Mouse (Mus musculus) midbrain, embryonic 13.5 days (tissue): ENCODE data around the gene Ermap. TPM values are rescaled to one million over a fixed set of nuclear protein-coding genes. Genes with fewer than 3 reads are reported as not detected.

Experiments used
- ATAC-seq: fragments of 200-750 bp; cut with Nextera tagmentation; 2 replicates; pipeline ENCODE4 v1.8.0; 2017; ENCODE audit warnings: mild to moderate bottlenecking, moderate TSS enrichment, moderate library complexity
- H3K27ac ChIP-seq: fragments of 300-500 bp; sonication (generic); 2 replicates; pipeline ENCODE4 v1.5.1; 2015; ENCODE audit warnings: inconsistent platforms, mild to moderate bottlenecking, moderate library complexity
- H3K27me3 ChIP-seq: fragments of 300-500 bp; sonication (generic); 2 replicates; pipeline ENCODE4 v1.6.1; 2015; ENCODE audit warnings: mild to moderate bottlenecking, inconsistent platforms
- H3K36me3 ChIP-seq: fragments of 300-500 bp; sonication (generic); 2 replicates; pipeline ENCODE4 v1.6.1; 2015; ENCODE audit warnings: mild to moderate bottlenecking, inconsistent platforms
- H3K4me1 ChIP-seq: fragments of 300-500 bp; sonication (generic); replicated peaks from 2 replicates; pipeline ENCODE4 v1.6.1; 2015; ENCODE audit warnings: inconsistent platforms
- H3K4me2 ChIP-seq: fragments of 300-500 bp; sonication (generic); replicated peaks from 2 replicates; pipeline ENCODE4 v1.6.1; 2015; ENCODE audit warnings: moderate library complexity, mild to moderate bottlenecking, inconsistent platforms
- H3K4me3 ChIP-seq: fragments of 300-500 bp; sonication (generic); replicated peaks from 2 replicates; pipeline ENCODE4 v1.5.1; 2015; ENCODE audit warnings: mild to moderate bottlenecking, inconsistent platforms
- H3K9ac ChIP-seq: fragments of 300-500 bp; sonication (generic); replicated peaks from 2 replicates; pipeline ENCODE4 v1.6.1; 2015; ENCODE audit warnings: mild to moderate bottlenecking, inconsistent platforms
- H3K9me3 ChIP-seq: fragments of 300-500 bp; sonication (generic); 2 replicates; pipeline ENCODE4 v1.6.1; 2016; ENCODE audit warnings: mild to moderate bottlenecking, inconsistent platforms
- WGBS: fragments of 180-500 bp; shearing (Covaris S2); methylation state at CpG from one replicate; pipeline ENCODE4 v1.1.7; 2015; 5-methylcytosine and 5-hydroxymethylcytosine counted together
- polyA plus RNA-seq: library from polyadenylated mRNA; unstranded; fragments of >200 nt; fragmentation: Nextera tagmentation; extraction: Ambion mirVana; gene quantifications from 2 replicates; pipeline ENCODE4 v1.2.1, GENCODE M21; 2015

Gene Ermap
- 1.5 and 1.7 TPM in 2 replicates for polyA plus RNA-seq

DNA sequence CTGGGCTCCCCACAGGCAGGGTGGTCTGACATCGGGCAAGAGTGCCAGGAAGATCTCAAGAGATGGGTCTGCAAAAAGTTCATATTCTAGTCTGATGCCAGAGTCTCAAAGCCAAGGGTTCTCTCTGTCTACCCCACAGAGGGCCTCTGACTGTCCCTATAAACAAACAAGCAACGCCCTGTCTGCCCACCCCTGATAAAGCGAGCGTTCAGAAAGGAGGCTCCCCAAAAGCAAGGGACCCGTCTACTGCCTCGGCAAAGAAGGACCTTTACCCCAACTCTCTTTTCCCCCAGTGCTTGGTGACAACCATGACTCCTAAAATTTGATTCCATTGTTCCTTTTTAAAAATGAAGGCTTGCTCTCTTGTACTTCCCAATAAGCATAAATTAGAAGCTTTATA is at the start of gene Ermap:
Gene Ermap, minus strand, starts transcription at position 148 of the 400 bp plus-strand sequence.
- H3K4me2 ChIP-seq, result no peak within 1 kb of the TSS
- no peak within 1 kb of the TSS for H3K27ac ChIP-seq
- H3K36me3 ChIP-seq, result no peaks in the 10 kb centered on the region
- H3K9me3 ChIP-seq, result no peaks in the 10 kb centered on the region
- H3K4me3 ChIP-seq, result no peak within 1 kb of the TSS
- 68% methylated on average over 6 of the region's 6 CpGs for WGBS
- no peak for ATAC-seq
- no peaks in the 10 kb centered on the region for H3K4me1 ChIP-seq
- no peak within 1 kb of the TSS for H3K9ac ChIP-seq
- no peaks in the 10 kb centered on the region for H3K27me3 ChIP-seq

DNA sequence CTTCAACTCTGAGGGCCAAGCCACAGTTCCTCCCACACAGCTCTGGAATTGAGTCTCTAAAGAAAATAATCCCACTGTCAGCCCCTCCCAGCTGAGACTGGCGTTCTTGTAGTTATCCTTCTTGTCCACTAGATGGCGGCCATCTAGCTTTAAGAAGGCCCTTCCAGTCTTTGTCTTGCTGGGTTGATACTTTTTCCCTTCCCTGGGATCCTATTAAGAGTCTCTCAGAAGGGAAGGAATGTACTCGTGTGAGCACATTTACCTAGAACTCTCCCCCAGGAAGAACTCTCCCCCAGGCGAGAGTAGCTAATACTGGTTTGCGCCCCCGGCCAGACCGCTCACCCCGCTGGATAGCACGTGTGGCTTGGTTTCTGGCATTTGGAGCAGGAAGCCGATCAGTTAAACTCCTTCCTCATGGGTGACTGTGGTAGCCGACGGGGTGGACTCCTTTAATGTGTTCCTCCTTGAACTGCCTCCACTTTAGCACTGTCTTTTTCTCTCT is 49.4 kb upstream of the Ermap start:
- Histone ChIP-seq H3K27me3 (no peaks in the 10 kb centered on the region), H3K9ac (no peak overlapping the region), H3K4me1 (peaks cover 8% of the 10 kb centered on the region), H3K36me3 (peaks cover 57% of the 10 kb centered on the region), H3K4me3 (no peak overlapping the region), H3K4me2 (no peak overlapping the region), H3K27ac (peak overlapping the region; percentile 64), H3K9me3 (no peaks in the 10 kb centered on the region)
- peak; percentile 65 for ATAC-seq
- 37% methylated on average over 12 of the region's 12 CpGs for WGBS

- Histone ChIP-seq H3K27me3 (no peaks in the 10 kb centered on the region), H3K27ac (no peak overlapping the region), H3K4me3 (no peak overlapping the region), H3K4me1 (peaks cover 14% of the 10 kb centered on the region), H3K9me3 (no peaks in the 10 kb centered on the region), H3K36me3 (peaks cover 52% of the 10 kb centered on the region), H3K9ac (no peak overlapping the region), H3K4me2 (no peak overlapping the region)
- WGBS, result 75% methylated on average over 3 of the region's 3 CpGs
- peak; percentile 9; the same call in 1 of the 2 replicates for ATAC-seq
These were observed 48.9 kb upstream of the Ermap start for GRCm38 (mm10) chr4:119238661-119239060.

GRCm38 (mm10) chr4:119234348-119234747 is 44.5 kb upstream of the Ermap start:
- Histone ChIP-seq H3K4me1 (peaks cover 23% of the 10 kb centered on the region), H3K9ac (no peak overlapping the region), H3K4me3 (peak overlapping the region; percentile 81), H3K27me3 (no peaks in the 10 kb centered on the region), H3K9me3 (no peaks in the 10 kb centered on the region), H3K4me2 (peak overlapping the region; percentile 92), H3K27ac (no peak overlapping the region), H3K36me3 (peaks cover 19% of the 10 kb centered on the region)
- 91% methylated on average over 3 of the region's 3 CpGs for WGBS
- ATAC-seq, result no peak

- Histone ChIP-seq H3K9me3 (no peaks in the 10 kb centered on the region), H3K36me3 (peaks cover 20% of the 10 kb centered on the region), H3K4me3 (peak overlapping the region; percentile 81), H3K27me3 (no peaks in the 10 kb centered on the region), H3K4me2 (peak overlapping the region; percentile 92), H3K9ac (peak overlapping the region; percentile 85), H3K4me1 (peaks cover 19% of the 10 kb centered on the region), H3K27ac (peak overlapping the region; percentile 65)
- whole genome bisulfite sequencing, result under 1% methylated on average over 36 of the region's 36 CpGs
- ATAC-seq, result peak; percentile 4; the same call in 1 of the 2 replicates
These were observed 43.6 kb upstream of the Ermap start for GRCm38 (mm10) chr4:119233256-119233901.

DNA sequence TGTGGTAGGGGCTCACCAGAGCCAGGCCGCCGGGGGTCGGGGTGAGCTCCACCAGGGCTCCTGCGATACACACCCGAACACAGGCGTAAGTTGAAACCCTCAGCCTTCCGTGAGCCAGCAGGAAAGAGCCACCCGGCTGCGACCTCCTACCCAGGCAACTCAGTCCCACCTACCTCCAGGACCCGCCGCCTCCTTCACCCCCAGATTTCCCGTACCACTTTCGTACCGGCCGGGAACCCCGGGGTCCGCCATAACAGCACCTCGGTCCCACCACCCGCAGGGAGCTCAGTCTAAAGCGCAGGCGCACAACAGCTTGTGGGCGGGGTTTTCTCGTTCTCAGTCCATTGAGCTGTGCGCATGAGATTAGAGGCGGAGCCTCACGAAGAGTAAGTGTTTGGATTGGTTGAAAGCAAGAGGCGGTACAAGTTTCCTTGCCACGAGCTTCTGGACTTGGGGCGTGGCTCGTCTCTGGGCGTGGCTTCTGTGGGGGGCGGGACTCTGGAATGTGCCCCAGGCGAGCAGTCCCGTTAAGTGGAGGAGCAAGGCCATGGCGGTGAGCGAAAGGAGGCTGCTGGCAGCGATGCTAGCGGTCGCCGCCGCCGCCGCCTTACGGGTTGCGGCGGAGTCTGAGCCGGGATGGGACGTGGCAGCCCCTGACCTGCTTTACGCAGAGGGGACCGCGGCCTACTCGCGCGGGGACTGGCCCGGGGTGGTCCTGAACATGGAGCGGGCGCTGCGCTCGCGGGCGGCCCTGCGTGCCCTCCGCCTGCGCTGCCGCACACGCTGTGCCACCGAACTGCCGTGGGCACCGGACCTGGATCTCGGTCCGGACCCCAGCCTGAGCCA is 42.8 kb upstream of the Ermap start, which contains the start of the genes AU022252 and P3h1:
Gene AU022252, minus strand, starts transcription at position 303 of the 846 bp plus-strand sequence.
Gene P3h1, plus strand, starts transcription at position 506 of the 846 bp plus-strand sequence.
- H3K4me2 ChIP-seq, result peak within 1 kb of the TSS; percentile 92
- peak within 1 kb of the TSS; percentile 65 for H3K27ac ChIP-seq
- no peaks in the 10 kb centered on the region for H3K9me3 ChIP-seq
- H3K4me3 ChIP-seq, result peak within 1 kb of the TSS; percentile 81
- peak; percentile 93 for ATAC-seq
- H3K27me3 ChIP-seq, result no peaks in the 10 kb centered on the region
- peaks cover 19% of the 10 kb centered on the region for H3K4me1 ChIP-seq
- peak within 1 kb of the TSS; percentile 85 for H3K9ac ChIP-seq
- under 1% methylated on average over 71 of the region's 71 CpGs for whole genome bisulfite sequencing
- H3K36me3 ChIP-seq, result peaks cover 24% of the 10 kb centered on the region

- H3K36me3 ChIP-seq, result peaks cover 59% of the 10 kb centered on the region
- WGBS, result 94% methylated on average over 11 of the region's 11 CpGs
These were observed 36.9 kb upstream of the Ermap start for GRCm38 (mm10) chr4:119226751-119227150.

DNA sequence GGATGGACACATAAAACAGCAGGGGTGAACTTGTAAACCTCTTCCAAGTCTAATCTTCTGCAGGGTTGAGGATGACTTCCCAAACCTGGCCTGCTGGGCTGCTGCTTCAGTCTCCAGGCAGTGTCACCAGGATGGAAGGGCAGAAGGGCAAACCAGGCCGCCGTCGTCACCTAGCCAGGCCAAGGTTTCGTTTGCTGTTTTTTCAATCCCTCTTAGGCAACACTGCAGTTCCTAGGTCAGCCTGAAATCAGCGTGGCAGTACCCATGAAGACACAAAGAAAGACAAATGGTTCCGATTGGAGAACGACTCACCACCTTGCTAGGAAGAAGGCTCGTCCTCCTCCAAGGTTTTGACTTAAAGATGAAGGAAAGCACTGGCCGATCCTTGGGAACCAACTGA is 35.9 kb upstream of the Ermap start:
- Histone ChIP-seq H3K36me3 (peaks cover 59% of the 10 kb centered on the region), H3K9ac (no peak overlapping the region), H3K27me3 (no peaks in the 10 kb centered on the region), H3K9me3 (no peaks in the 10 kb centered on the region), H3K4me3 (no peak overlapping the region), H3K4me2 (no peak overlapping the region), H3K4me1 (no peaks in the 10 kb centered on the region), H3K27ac (no peak overlapping the region)
- ATAC-seq, result no peak
- 95% methylated on average over 9 of the region's 9 CpGs for WGBS

More at GRCm38 (mm10) chr4:119226751-119227150, 36.9 kb upstream of the Ermap start:
- no peaks in the 10 kb centered on the region for H3K9me3 ChIP-seq
- no peak overlapping the region for H3K4me2 ChIP-seq
- H3K27ac ChIP-seq, result no peak overlapping the region
- H3K4me3 ChIP-seq, result no peak overlapping the region
- H3K4me1 ChIP-seq, result peaks cover 6% of the 10 kb centered on the region
- H3K9ac ChIP-seq, result no peak overlapping the region
- no peaks in the 10 kb centered on the region for H3K27me3 ChIP-seq
- ATAC-seq, result no peak

GRCm38 (mm10) chr4:119224534-119224933 is 34.7 kb upstream of the Ermap start:
- Histone ChIP-seq H3K9ac (no peak overlapping the region), H3K36me3 (peaks cover 59% of the 10 kb centered on the region), H3K9me3 (no peaks in the 10 kb centered on the region), H3K4me1 (no peaks in the 10 kb centered on the region), H3K4me2 (no peak overlapping the region), H3K4me3 (no peak overlapping the region), H3K27ac (no peak overlapping the region), H3K27me3 (no peaks in the 10 kb centered on the region)
- ATAC-seq, result no peak
- WGBS, result 91% methylated on average over 3 of the region's 3 CpGs

- no peaks in the 10 kb centered on the region for H3K27me3 ChIP-seq
- no peak overlapping the region for H3K27ac ChIP-seq
- no peak overlapping the region for H3K4me3 ChIP-seq
- H3K9me3 ChIP-seq, result no peaks in the 10 kb centered on the region
- no peak overlapping the region for H3K4me2 ChIP-seq
- no peaks in the 10 kb centered on the region for H3K4me1 ChIP-seq
- peak; percentile 24; the same call in 1 of the 2 replicates for ATAC-seq
- peaks cover 59% of the 10 kb centered on the region for H3K36me3 ChIP-seq
- 88% methylated on average over 1 of the region's 1 CpGs for WGBS
- H3K9ac ChIP-seq, result no peak overlapping the region
These were observed 33.9 kb upstream of the Ermap start for GRCm38 (mm10) chr4:119223696-119224095.

DNA sequence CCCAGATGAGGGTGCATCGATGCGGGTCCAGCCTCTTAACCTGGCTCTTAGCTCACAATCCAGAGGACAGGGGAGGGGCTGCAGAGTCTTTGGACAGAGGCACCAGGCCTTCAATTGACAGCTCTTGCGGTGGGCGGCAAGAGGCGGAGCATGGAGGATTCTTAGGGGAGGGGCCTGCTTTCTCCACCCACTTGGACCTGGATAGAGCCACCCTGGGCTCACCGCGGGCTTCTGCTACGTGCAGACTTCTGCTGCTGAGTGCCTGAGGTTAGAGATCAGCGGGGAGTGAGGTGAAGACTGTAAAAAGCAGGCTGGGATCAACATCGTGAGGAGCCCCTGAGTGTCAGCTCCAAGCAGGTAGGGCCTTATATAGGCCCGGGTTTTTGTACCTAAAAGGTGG is 28.4 kb upstream of the Ermap start, which contains the start of gene Tmem269:
Gene Tmem269, minus strand, starts transcription at position 49 of the 400 bp plus-strand sequence.
- Histone ChIP-seq H3K27me3 (no peaks in the 10 kb centered on the region), H3K4me3 (no peak within 1 kb of the TSS), H3K36me3 (0 out of 2 replicates have a peak, but pooled peaks cover 9% of the 10 kb centered on the region), H3K4me2 (no peak within 1 kb of the TSS), H3K27ac (no peak within 1 kb of the TSS), H3K9ac (no peak within 1 kb of the TSS), H3K9me3 (no peaks in the 10 kb centered on the region), H3K4me1 (0 out of 2 replicates have a peak, but pooled peaks cover 5% of the 10 kb centered on the region)
- 9% methylated on average over 11 of the region's 11 CpGs for WGBS
- peak; percentile 25; the same call in 1 of the 2 replicates for ATAC-seq

- no peak for ATAC-seq
- Histone ChIP-seq H3K9ac (no peak overlapping the region), H3K27ac (no peak overlapping the region), H3K36me3 (no peaks in the 10 kb centered on the region), H3K27me3 (no peaks in the 10 kb centered on the region), H3K4me3 (no peak overlapping the region), H3K9me3 (no peaks in the 10 kb centered on the region), H3K4me2 (no peak overlapping the region), H3K4me1 (0 out of 2 replicates have a peak, but pooled peaks cover 5% of the 10 kb centered on the region)
- WGBS, result 83% methylated on average over 8 of the region's 8 CpGs
These were observed 26.9 kb upstream of the Ermap start for GRCm38 (mm10) chr4:119216667-119217066.
